Mouse (Mus musculus): ENCODE data around the gene Prox1.

The Prox1 gene

GRCm38 (mm10) chr1:190169911-190170818, at the start of gene Prox1:
TSS of gene Prox1 (minus strand) at chr1:190170714.
- DNase-seq (ENCODE audit: low spot score), result no peak

- DNase-seq (ENCODE audit: low spot score), result no peak
Observed at GRCm38 (mm10) chr1:190216621-190217020, 46.1 kb upstream of the Prox1 start.

GRCm38 (mm10) chr1:190214626-190215025, 44.1 kb upstream of the Prox1 start:
- no peak for DNase-seq (ENCODE audit: low spot score)

- peak; percentile 62 for DNase-seq (ENCODE audit: low spot score)
Observed at GRCm38 (mm10) chr1:190213175-190213574, 42.7 kb upstream of the Prox1 start.

- DNase-seq (ENCODE audit: low spot score), result no peak
Observed at GRCm38 (mm10) chr1:190207246-190207645, 36.7 kb upstream of the Prox1 start.

- no peak for DNase-seq (ENCODE audit: low spot score)
Observed at GRCm38 (mm10) chr1:190205691-190206090, 35.2 kb upstream of the Prox1 start.

- no peak for DNase-seq (ENCODE audit: low spot score)
Observed at GRCm38 (mm10) chr1:190204378-190205070, 34.0 kb upstream of the Prox1 start.

GRCm38 (mm10) chr1:190201696-190202095, 31.2 kb upstream of the Prox1 start:
- no peak for DNase-seq (ENCODE audit: low spot score)

- DNase-seq (ENCODE audit: low spot score), result no peak
Observed at GRCm38 (mm10) chr1:190200996-190201395, 30.5 kb upstream of the Prox1 start.

GRCm38 (mm10) chr1:190198247-190198646, 27.7 kb upstream of the Prox1 start:
- DNase-seq (ENCODE audit: low spot score), result no peak

- no peak for DNase-seq (ENCODE audit: low spot score)
Observed at GRCm38 (mm10) chr1:190192011-190192410, 21.5 kb upstream of the Prox1 start.

- no peak for DNase-seq (ENCODE audit: low spot score)
Observed at GRCm38 (mm10) chr1:190190231-190190965, 19.9 kb upstream of the Prox1 start.

- DNase-seq (ENCODE audit: low spot score), result no peak
Observed at GRCm38 (mm10) chr1:190189125-190189524, 18.6 kb upstream of the Prox1 start.

GRCm38 (mm10) chr1:190186336-190186735, 15.8 kb upstream of the Prox1 start:
- no peak for DNase-seq (ENCODE audit: low spot score)

GRCm38 (mm10) chr1:190185284-190185683, 14.8 kb upstream of the Prox1 start:
- no peak for DNase-seq (ENCODE audit: low spot score)

GRCm38 (mm10) chr1:190183574-190183973, 13.1 kb upstream of the Prox1 start:
- no peak for DNase-seq (ENCODE audit: low spot score)

- DNase-seq (ENCODE audit: low spot score), result no peak
Observed at GRCm38 (mm10) chr1:190181765-190182164, 11.3 kb upstream of the Prox1 start.

- no peak for DNase-seq (ENCODE audit: low spot score)
Observed at GRCm38 (mm10) chr1:190180861-190181260, 10.3 kb upstream of the Prox1 start.

- DNase-seq (ENCODE audit: low spot score), result no peak
Observed at GRCm38 (mm10) chr1:190176961-190177360, 6.4 kb upstream of the Prox1 start.

GRCm38 (mm10) chr1:190174671-190175661, 4.5 kb upstream of the Prox1 start:
- DNase-seq (ENCODE audit: low spot score), result no peak

- no peak for DNase-seq (ENCODE audit: low spot score)
Observed at GRCm38 (mm10) chr1:190174231-190174630, 3.7 kb upstream of the Prox1 start.
